Mouse (Mus musculus) C2C12 (cell line): ENCODE measurements around the gene Bpifb9a.
"Not testable (repeated sequence)": the region's sequence is repeated elsewhere in the genome, so short reads cannot be mapped to it uniquely, and the experiment has no call there.

Source experiments
- MAX ChIP-seq: IDR thresholded peaks from one replicate; pipeline ENCODE4 v1.6.1; 2011; ENCODE audit warnings: mild to moderate bottlenecking, control low read depth
- MYOG ChIP-seq: IDR thresholded peaks from one replicate; pipeline ENCODE4 v1.6.1; 2011; ENCODE audit not compliant: control insufficient read depth, insufficient read length; ENCODE audit errors: extremely low read depth

DNA sequence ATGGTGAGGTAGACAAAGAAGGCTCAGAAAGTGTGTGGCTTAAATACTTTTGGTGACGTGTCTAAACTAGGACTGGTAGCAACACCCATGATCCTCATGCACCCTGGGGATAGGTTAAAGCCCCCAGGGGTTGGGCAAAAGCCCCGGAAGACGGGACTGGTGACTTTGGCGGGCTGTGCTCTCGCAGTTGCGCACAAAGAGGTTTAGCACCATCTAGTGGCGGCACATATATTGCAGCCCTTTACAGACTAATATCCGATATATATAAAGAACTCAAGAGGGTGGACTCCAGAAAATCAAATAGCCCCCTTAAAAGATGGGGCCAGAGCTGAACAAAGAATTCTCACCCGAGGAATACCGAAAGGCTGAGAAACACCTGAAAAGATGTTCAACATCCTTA lies 37.1 kb downstream of the Bpifb9a start:
- TF ChIP-seq MYOG, MAX: not testable (repeated sequence)
